Mouse (Mus musculus): Measurements from ENCODE around the gene Gm20388.

DNA sequence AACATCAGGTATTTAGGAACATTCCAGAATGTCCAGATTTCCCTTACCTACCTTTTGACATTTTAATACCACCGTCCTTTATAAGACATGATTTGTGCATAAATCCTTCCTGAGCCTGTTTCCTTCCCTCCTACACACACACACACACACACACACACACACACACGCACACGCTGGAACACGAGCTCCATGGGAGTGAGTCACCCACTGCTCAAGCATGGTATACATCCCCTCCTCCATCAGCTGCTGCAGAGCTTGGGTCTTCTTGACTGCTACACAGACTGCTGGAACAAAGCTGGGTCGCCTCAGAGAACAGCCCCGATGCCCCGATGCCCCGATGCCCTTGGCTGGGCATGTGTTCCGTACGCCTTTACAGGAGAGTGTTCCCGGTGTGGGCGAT, 3935.9 kb downstream of the Gm20388 start:
- TF ChIP-seq CTCF (conservative IDR thresholded peaks at IDR 0.05; ENCODE audit: insufficient read depth, insufficient read length, low read depth, low read length) (no peak), POLR2A (IDR thresholded peaks at IDR 0.05; ENCODE audit: low read depth, low read length) (no peak)

Data from kidney, adult 2 months (tissue).